Mouse (Mus musculus) bone marrow, adult 2 months (tissue): Measurements from ENCODE around the gene Bckdha.

Experiments
- CTCF ChIP-seq: fragments of 200-500 bp; IDR thresholded peaks from 2 replicates; pipeline ENCODE4 v1.5.1; 2011; ENCODE audit warnings: low read length, control low read depth; ENCODE audit not compliant: control insufficient read depth, insufficient read depth
- POLR2A ChIP-seq: fragments of 200-500 bp; IDR thresholded peaks from 2 replicates; pipeline ENCODE4 v1.6.1; 2011; ENCODE audit warnings: low read depth, mild to moderate bottlenecking, control low read depth, low read length, borderline replicate concordance; ENCODE audit not compliant: control insufficient read depth

GRCm38 (mm10) chr7:25700732-25701131 lies 42.0 kb upstream of the Bckdha start:
- TF ChIP-seq CTCF (peak; percentile 60), POLR2A (no peak)
